Mouse (Mus musculus) embryonic fibroblast, embryonic 13.5 days (primary cell): Measurements from ENCODE around the gene Rgs1. TPM values are rescaled to one million over a fixed set of nuclear protein-coding genes. Genes with fewer than 3 reads are reported as not detected.

ENCODE experiments used
- H3K27ac ChIP-seq: 2 replicates; pipeline ENCODE4 v1.5.1; 2012; ENCODE audit warnings: low read length, control low read depth, inconsistent platforms; ENCODE audit not compliant: insufficient read depth
- H3K4me1 ChIP-seq: 2 replicates; pipeline ENCODE4 v1.6.1; 2011; ENCODE audit warnings: low read length; ENCODE audit not compliant: control insufficient read depth, insufficient read depth
- H3K4me3 ChIP-seq: 2 replicates; pipeline ENCODE4 v1.5.1; 2011; ENCODE audit warnings: mild to moderate bottlenecking, control low read depth, low read length; ENCODE audit not compliant: insufficient read depth
- CTCF ChIP-seq: IDR thresholded peaks from 2 replicates; pipeline ENCODE4 v1.5.1; 2011; ENCODE audit warnings: mild to moderate bottlenecking, control low read depth, low read length, moderate library complexity, borderline replicate concordance; ENCODE audit not compliant: insufficient read depth
- POLR2A ChIP-seq: IDR thresholded peaks from 2 replicates; pipeline ENCODE4 v1.6.1; 2011; ENCODE audit warnings: low read depth, mild to moderate bottlenecking, control low read depth, low read length, moderate library complexity
- polyA plus RNA-seq: library from polyadenylated mRNA; stranded (reverse); fragments of >200 nt; gene quantifications from 2 replicates; pipeline ENCODE4 v1.2.4, GENCODE M21; 2011; ENCODE audit warnings: low read depth; ENCODE audit not compliant: missing spikeins, insufficient read length

Rgs1 gene
- polyA plus RNA-seq, result 0.37 TPM in 1 of 2 replicates, not detected in the other

DNA sequence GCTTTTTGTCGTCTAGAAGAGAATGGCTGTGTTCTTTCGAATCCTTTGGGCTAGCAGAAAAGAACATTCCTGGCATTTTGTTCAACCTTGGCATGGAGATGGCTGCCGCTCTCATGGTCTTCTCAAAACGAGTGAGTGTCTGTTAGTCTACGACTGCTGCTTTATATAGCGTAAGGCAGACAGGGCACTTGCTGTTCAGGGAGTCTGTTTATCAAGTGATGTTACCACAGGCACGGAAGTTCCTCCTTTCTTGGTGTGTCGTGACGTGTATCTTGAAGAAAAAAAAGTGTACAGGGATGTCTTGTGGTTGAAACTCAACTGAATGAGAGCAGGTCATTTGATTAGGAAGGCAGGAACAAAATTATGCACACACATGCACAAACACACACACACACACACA, at the start of gene Rgs1:
TSS of gene Rgs1 (minus strand) at position 320 of the 400 bp plus-strand sequence.
- no peak within 1 kb of the TSS for H3K4me3 ChIP-seq
- TF ChIP-seq CTCF (no peak), POLR2A (no peak)
- H3K27ac ChIP-seq, result no peak within 1 kb of the TSS
- H3K4me1 ChIP-seq, result no peaks in the 10 kb centered on the region

DNA sequence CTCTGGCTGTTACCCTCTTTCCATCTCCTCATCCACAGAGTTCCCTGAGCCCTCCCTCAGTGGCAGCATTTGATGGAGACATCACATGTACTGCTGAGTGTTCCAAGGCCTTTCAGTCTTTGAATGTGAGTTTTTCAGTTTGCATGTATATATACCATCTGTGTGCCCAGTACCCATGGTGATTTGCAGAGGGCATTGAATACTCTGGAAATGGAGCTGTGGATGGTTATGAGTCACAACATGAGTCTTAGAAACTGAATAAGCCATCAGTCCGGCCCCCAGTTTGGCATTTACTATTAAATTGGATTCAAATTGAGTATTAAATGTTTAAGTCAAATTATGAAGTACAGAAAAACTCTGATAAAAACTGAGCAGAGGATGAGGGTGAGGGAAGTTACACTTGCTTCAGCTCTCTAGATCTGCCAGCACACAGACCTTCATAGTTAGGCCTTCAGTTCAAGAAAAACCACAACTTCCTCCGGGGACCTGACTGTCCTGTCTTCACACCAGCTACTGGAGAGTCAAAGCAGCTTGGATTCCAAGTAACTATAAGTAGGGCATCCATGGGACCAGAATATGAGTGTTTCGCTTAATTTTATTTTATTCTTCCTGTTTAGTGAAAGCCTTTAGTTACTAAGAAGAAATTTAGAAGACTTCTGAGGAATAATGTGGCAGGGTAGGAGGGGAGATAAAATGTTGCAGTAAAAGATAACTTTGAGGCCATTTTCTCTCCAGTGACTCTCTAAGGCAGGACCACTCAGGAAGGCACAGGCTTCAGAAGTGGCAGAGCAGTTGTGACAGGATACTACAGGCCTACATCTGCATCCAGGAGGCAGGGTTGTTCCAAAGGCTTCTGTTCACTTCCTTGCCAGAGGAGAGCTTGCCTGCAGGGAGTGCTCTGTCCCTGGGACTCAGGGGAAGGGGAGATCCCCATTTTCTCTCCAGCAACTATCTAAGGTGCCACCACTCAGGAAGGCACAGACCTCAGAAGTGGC, 34.3 kb upstream of the Rgs1 start:
- Histone ChIP-seq H3K4me1 (no peaks in the 10 kb centered on the region), H3K4me3 (no peak overlapping the region), H3K27ac (no peak overlapping the region)
- no peak for TF ChIP-seq POLR2A
- no peak for TF ChIP-seq CTCF

- Histone ChIP-seq H3K4me1 (no peaks in the 10 kb centered on the region), H3K27ac (peak overlapping the region; percentile 65; the same call in 1 of the 2 replicates), H3K4me3 (no peak overlapping the region)
- TF ChIP-seq POLR2A (no peak), CTCF (no peak)
These were observed 31.0 kb upstream of the Rgs1 start for GRCm38 (mm10) chr1:144280056-144280455.

DNA sequence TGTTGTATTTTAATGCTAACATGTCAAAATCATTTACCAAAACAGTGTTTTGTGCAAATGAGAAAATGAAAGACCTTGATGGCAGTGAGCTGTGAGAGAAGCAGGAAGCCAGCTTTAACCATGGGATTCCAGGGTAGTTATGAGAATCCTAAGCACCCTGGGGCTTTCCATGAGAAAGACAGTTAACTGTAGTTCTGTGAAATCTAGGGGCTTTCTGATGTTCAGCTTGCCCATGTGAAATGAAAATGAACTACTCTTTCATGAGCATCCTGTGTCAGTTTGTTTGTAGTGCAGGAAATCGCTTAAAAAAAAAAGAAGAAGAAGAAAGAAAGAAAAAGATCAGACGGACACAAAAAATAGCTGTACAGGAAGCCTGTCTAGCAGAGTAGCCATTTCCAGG, 23.9 kb upstream of the Rgs1 start:
- Histone ChIP-seq H3K4me1 (peaks cover 2% of the 10 kb centered on the region; the same call in 1 of the 2 replicates), H3K4me3 (no peak overlapping the region), H3K27ac (no peak overlapping the region)
- TF ChIP-seq CTCF (no peak), POLR2A (no peak)

- Histone ChIP-seq H3K4me1 (peaks cover 2% of the 10 kb centered on the region; the same call in 1 of the 2 replicates), H3K4me3 (no peak overlapping the region), H3K27ac (no peak overlapping the region)
- TF ChIP-seq CTCF (no peak), POLR2A (no peak)
These were observed 20.1 kb upstream of the Rgs1 start for GRCm38 (mm10) chr1:144269112-144269511.

GRCm38 (mm10) chr1:144267471-144268470, 18.7 kb upstream of the Rgs1 start:
- peak overlapping the region; percentile 94 for H3K27ac ChIP-seq
- TF ChIP-seq CTCF, result no peak
- no peak for TF ChIP-seq POLR2A
- H3K4me1 ChIP-seq, result peaks cover 2% of the 10 kb centered on the region; the same call in 1 of the 2 replicates
- no peak overlapping the region for H3K4me3 ChIP-seq

DNA sequence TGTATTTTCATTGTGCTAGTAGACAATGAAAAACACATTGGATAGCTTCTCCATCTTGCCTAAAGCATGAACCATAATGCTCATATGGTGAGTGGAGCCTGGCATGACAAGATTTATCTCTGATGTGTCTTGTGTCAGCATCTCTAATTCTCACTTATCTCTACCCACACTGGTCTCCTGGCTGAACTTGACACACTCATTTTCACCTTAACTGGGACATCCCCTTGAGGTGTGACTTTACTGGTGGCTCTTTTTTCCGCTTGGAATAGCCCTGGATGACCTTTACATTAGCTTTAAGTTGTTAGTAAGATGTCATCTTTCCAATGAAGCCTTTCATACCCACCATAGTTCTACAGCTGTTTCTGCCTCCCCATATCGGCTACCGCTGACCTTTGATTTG, 15.0 kb upstream of the Rgs1 start:
- no peak overlapping the region for H3K4me3 ChIP-seq
- H3K4me1 ChIP-seq, result peaks cover 2% of the 10 kb centered on the region; the same call in 1 of the 2 replicates
- H3K27ac ChIP-seq, result no peak overlapping the region
- TF ChIP-seq POLR2A (no peak), CTCF (no peak)

DNA sequence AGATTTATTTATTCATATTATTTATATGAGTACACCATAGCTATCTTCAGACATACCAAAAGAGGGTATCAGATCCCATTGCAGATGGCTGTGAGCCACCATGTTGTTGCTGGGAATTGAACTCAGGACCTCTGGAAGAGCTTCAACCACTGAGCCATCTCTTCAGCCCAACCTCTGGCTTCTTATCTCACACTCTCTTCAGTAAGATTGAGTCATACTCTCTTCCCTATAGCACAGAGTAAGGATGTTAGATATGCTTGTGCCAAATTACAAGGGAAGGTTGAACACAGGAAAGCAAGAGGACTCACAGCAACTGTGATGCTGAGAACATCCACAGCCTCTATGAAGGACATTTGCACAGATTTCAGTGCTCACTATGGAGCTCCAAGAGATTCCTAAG, 13.0 kb upstream of the Rgs1 start:
- H3K27ac ChIP-seq, result no peak overlapping the region
- TF ChIP-seq POLR2A, result no peak
- no peak for TF ChIP-seq CTCF
- H3K4me3 ChIP-seq, result no peak overlapping the region
- H3K4me1 ChIP-seq, result no peaks in the 10 kb centered on the region

DNA sequence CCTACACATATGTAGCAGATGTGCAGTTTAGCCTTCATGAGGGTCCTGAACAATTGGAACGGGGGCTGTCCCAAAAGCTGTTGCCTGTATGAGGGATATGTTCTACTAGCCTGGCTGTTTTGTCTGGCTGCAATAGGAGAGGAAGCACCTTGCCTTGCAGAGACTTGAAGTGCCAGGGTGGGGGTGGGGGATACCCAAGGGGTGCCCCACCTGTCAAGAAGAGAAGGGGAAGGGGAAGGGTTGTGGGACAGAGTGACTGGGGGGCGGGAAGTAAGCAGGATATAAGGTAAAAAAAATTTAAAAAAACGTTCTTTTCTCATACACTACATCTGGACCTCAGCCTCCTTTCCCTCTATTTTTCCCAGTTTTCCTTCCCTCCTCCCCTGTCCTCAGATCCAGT, 9.7 kb upstream of the Rgs1 start:
- H3K27ac ChIP-seq, result no peak overlapping the region
- TF ChIP-seq CTCF (no peak), POLR2A (no peak)
- no peak overlapping the region for H3K4me3 ChIP-seq
- no peaks in the 10 kb centered on the region for H3K4me1 ChIP-seq
